Mouse (Mus musculus) lung, postnatal 0 days (tissue): ENCODE measurements around the gene Gaa. TPM values are rescaled to one million over a fixed set of nuclear protein-coding genes. Genes with fewer than 3 reads are reported as not detected.

ENCODE experiments used
- ATAC-seq: fragments of 200-750 bp; cut with Nextera tagmentation; 2 replicates; pipeline ENCODE4 v1.8.0; 2017; ENCODE audit warnings: moderate library complexity
- DNase-seq: peaks from one replicate; pipeline ENCODE4 v3.0.0-alpha.2; 2016; ENCODE audit warnings: low spot score
- H3K27ac ChIP-seq: fragments of 300-500 bp; sonication (generic); 2 replicates; pipeline ENCODE4 v1.5.1; 2014; ENCODE audit warnings: antibody characterized with exemption, mild to moderate bottlenecking, low read length, mixed read lengths
- H3K27me3 ChIP-seq: fragments of 300-500 bp; sonication (generic); replicated peaks from 2 replicates; pipeline ENCODE4 v1.6.1; 2014; ENCODE audit warnings: low read length, mixed read lengths; ENCODE audit not compliant: insufficient read depth
- H3K36me3 ChIP-seq: fragments of 300-500 bp; sonication (generic); 2 replicates; pipeline ENCODE4 v1.6.1; 2014; ENCODE audit warnings: low read length, mixed read lengths; ENCODE audit not compliant: insufficient read depth
- H3K4me1 ChIP-seq: fragments of 300-500 bp; sonication (generic); 2 replicates; pipeline ENCODE4 v1.6.1; 2014; ENCODE audit warnings: antibody characterized with exemption, low read depth, low read length, mixed read lengths; ENCODE audit not compliant: insufficient read depth
- H3K4me2 ChIP-seq: fragments of 300-500 bp; sonication (generic); replicated peaks from 2 replicates; pipeline ENCODE4 v1.6.1; 2014; ENCODE audit warnings: low read depth, mild to moderate bottlenecking, low read length, moderate library complexity, mixed read lengths
- H3K4me3 ChIP-seq: fragments of 300-500 bp; sonication (generic); 2 replicates; pipeline ENCODE4 v1.5.1; 2014; ENCODE audit warnings: low read depth, low read length
- H3K9ac ChIP-seq: fragments of 300-500 bp; sonication (generic); replicated peaks from 2 replicates; pipeline ENCODE4 v1.6.1; 2014; ENCODE audit warnings: low read depth, mild to moderate bottlenecking
- H3K9me3 ChIP-seq: fragments of 300-500 bp; sonication (generic); 2 replicates; pipeline ENCODE4 v1.6.1; 2016; ENCODE audit warnings: low read length, mixed read lengths
- CTCF ChIP-seq: IDR thresholded peaks from 2 replicates; pipeline ENCODE4 v1.5.1; 2016; ENCODE audit warnings: antibody characterized with exemption, mild to moderate bottlenecking
- EP300 ChIP-seq: IDR thresholded peaks from 2 replicates; pipeline ENCODE4 v1.6.1; 2016; ENCODE audit warnings: antibody characterized with exemption, mild to moderate bottlenecking, control low read depth
- WGBS: fragments of 180-500 bp; shearing (Covaris S2); extraction: QIAGEN DNeasy Blood & Tissue Kit; methylation state at CpG from one replicate; pipeline ENCODE4 v1.1.7; 2014; 5-methylcytosine and 5-hydroxymethylcytosine counted together
- polyA plus RNA-seq: library from polyadenylated mRNA; unstranded; fragments of >200 nt; fragmentation: Nextera tagmentation; extraction: Ambion mirVana; gene quantifications from 2 replicates; pipeline ENCODE4 v1.2.1, GENCODE M21; 2015

The Gaa gene
- polyA plus RNA-seq: 39.1 and 45.1 TPM in 2 replicates

GRCm38 (mm10) chr11:119267768-119268556 is at the start of gene Gaa:
Gene Gaa (plus strand): TSS chr11:119267887.
- peak within 1 kb of the TSS; percentile 58 for H3K9ac ChIP-seq
- no peaks in the 10 kb centered on the region for H3K27me3 ChIP-seq
- DNase-seq (peak; percentile 96), ATAC-seq (peak; percentile 91)
- peak within 1 kb of the TSS; percentile 92 for H3K4me2 ChIP-seq
- no peaks in the 10 kb centered on the region for H3K36me3 ChIP-seq
- H3K4me3 ChIP-seq: peak within 1 kb of the TSS; percentile 58
- peak within 1 kb of the TSS; percentile 60 for H3K27ac ChIP-seq
- 4% methylated on average over 52 of the region's 52 CpGs for WGBS
- no peaks in the 10 kb centered on the region for H3K9me3 ChIP-seq
- no peak for TF ChIP-seq EP300
- TF ChIP-seq CTCF: peak; percentile 100
- H3K4me1 ChIP-seq: peaks cover 5% of the 10 kb centered on the region; the same call in 1 of the 2 replicates

- H3K4me2 ChIP-seq: no peak overlapping the region
- no peak for TF ChIP-seq CTCF
- TF ChIP-seq EP300: no peak
- H3K9ac ChIP-seq: no peak overlapping the region
- 33% methylated on average over 17 of the region's 17 CpGs for WGBS
- H3K27ac ChIP-seq: no peak overlapping the region
- peaks cover 34% of the 10 kb centered on the region for H3K4me1 ChIP-seq
- no peak for ATAC-seq
- H3K36me3 ChIP-seq: no peaks in the 10 kb centered on the region
- H3K27me3 ChIP-seq: no peaks in the 10 kb centered on the region
- no peak for DNase-seq
- no peaks in the 10 kb centered on the region for H3K9me3 ChIP-seq
- H3K4me3 ChIP-seq: no peak overlapping the region
Observed at GRCm38 (mm10) chr11:119219816-119220465, 47.7 kb upstream of the Gaa start.

GRCm38 (mm10) chr11:119221812-119222510 is 45.7 kb upstream of the Gaa start:
- H3K27me3 ChIP-seq: no peaks in the 10 kb centered on the region
- ATAC-seq (no peak), DNase-seq (no peak)
- WGBS: 47% methylated on average over 10 of the region's 11 CpGs
- H3K9ac ChIP-seq: no peak overlapping the region
- no peaks in the 10 kb centered on the region for H3K36me3 ChIP-seq
- no peak overlapping the region for H3K27ac ChIP-seq
- no peaks in the 10 kb centered on the region for H3K9me3 ChIP-seq
- H3K4me2 ChIP-seq: no peak overlapping the region
- TF ChIP-seq CTCF (no peak), EP300 (no peak)
- peaks cover 30% of the 10 kb centered on the region for H3K4me1 ChIP-seq
- H3K4me3 ChIP-seq: no peak overlapping the region

- no peak for TF ChIP-seq CTCF
- no peak for TF ChIP-seq EP300
- DNase-seq (peak; percentile 86), ATAC-seq (peak; percentile 47)
- Histone ChIP-seq H3K9me3 (no peaks in the 10 kb centered on the region), H3K4me1 (peaks cover 32% of the 10 kb centered on the region), H3K27me3 (no peaks in the 10 kb centered on the region), H3K27ac (peak overlapping the region; percentile 64), H3K4me3 (no peak overlapping the region), H3K4me2 (no peak overlapping the region), H3K36me3 (no peaks in the 10 kb centered on the region), H3K9ac (no peak overlapping the region)
- WGBS: 61% methylated on average over 20 of the region's 20 CpGs
Observed at GRCm38 (mm10) chr11:119223124-119223890, 44.4 kb upstream of the Gaa start.

- TF ChIP-seq CTCF (no peak), EP300 (no peak)
- Histone ChIP-seq H3K4me1 (peaks cover 28% of the 10 kb centered on the region), H3K4me3 (no peak overlapping the region), H3K36me3 (no peaks in the 10 kb centered on the region), H3K27ac (no peak overlapping the region), H3K9me3 (no peaks in the 10 kb centered on the region), H3K4me2 (no peak overlapping the region), H3K9ac (no peak overlapping the region), H3K27me3 (no peaks in the 10 kb centered on the region)
- no peak for DNase-seq
- WGBS: 91% methylated on average over 6 of the region's 6 CpGs
- ATAC-seq: no peak
Observed at GRCm38 (mm10) chr11:119224926-119225325, 42.8 kb upstream of the Gaa start.
